ENCODE assay signal across 10 mouse cellular contexts in the genomic region with DNA sequence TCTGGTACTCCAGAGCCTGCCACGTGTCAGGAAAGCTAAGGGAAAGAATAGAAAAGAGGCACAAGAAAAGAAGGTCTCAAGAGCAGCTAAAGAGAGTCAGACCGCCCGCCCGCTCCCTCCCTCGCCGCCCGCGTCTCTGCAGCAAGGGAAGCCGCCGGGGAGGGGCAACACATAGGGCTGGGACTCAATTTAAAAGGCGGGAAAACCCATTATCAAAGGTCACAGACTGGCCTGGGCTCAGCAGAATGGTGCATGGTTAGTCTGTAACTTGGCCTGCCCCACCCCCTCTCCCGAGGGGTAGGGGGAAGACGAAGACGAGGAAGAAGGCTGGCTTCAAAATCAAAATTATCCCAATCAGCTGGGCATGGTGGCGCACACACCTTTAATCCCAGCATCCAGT. TPM values are rescaled to one million over a fixed set of nuclear protein-coding genes. Genes with fewer than 3 reads are reported as not detected.
DNase-seq lines count a peak whose midpoint lies in the region; ATAC-seq and TF ChIP-seq lines count a peak whose summit lies in the region.
"Had no signal": no experiment of that assay in that cellular context is flagged by ENCODE, and none has a peak within 500 bp of the region (broad histone marks: within the 10 kb centered on the region; RNA-seq: fewer than 3 reads in every experiment).

No protein-coding gene starts in this region.

- in situ Hi-C loops in ES-E14 (cut with MboI; ENCODE audit: low sequenced_read_pairs in 2 of 2, unreplicated experiment in 2 of 2): loop anchor here in 1 of 2 experiments (10.0 kb wide), 1 partner anchor 64 kb away; a partner anchor contains a TSS

- H3K27me3 ChIP-seq in heart, embryonic 15.5 days: no peaks in the 10 kb centered on the region
- no peaks in the 10 kb centered on the region for H3K27me3 ChIP-seq in embryonic facial prominence, embryonic 12.5 days
- H3K27me3 ChIP-seq in limb, embryonic 10.5 days (ENCODE audit: low read depth, poor library complexity, severe bottlenecking): no peaks in the 10 kb centered on the region
- H3K27me3 ChIP-seq: neural tube, embryonic 15.5 days had no signal

- H3K27ac ChIP-seq in heart, embryonic 15.5 days: no peak overlapping the region
- peak overlapping the region; percentile 72; the same call in 1 of the 2 replicates for H3K27ac ChIP-seq in ES-E14 (ENCODE audit: insufficient read depth, low read depth, low read length, poor library complexity, severe bottlenecking)
- no peak overlapping the region for H3K27ac ChIP-seq in embryonic facial prominence, embryonic 12.5 days
- peak overlapping the region; percentile 71 for H3K27ac ChIP-seq in limb, embryonic 10.5 days
- H3K27ac ChIP-seq: kidney, postnatal 0 days; neural tube, embryonic 15.5 days had no signal

- 37% methylated on average over 15 of the region's 15 CpGs for WGBS in heart, embryonic 15.5 days
- 16% methylated on average over 15 of the region's 15 CpGs for WGBS in embryonic facial prominence, embryonic 12.5 days
- 32% methylated on average over 15 of the region's 15 CpGs for whole genome bisulfite sequencing in limb, embryonic 10.5 days

- no peak for ATAC-seq in heart, embryonic 15.5 days (replicated peaks; ENCODE audit: insufficient number of reproducible peaks, insufficient read depth, low FRiP score, low read depth)
- ATAC-seq in embryonic facial prominence, embryonic 12.5 days (ENCODE audit: insufficient number of reproducible peaks, insufficient read depth, low FRiP score, low TSS enrichment): no peak

- H3K4me3 ChIP-seq in heart, embryonic 15.5 days: no peak overlapping the region
- H3K4me3 ChIP-seq in ES-E14 (ENCODE audit: insufficient read depth in 1 of 2, low read depth in 1 of 2, low read length in 2 of 2, poor library complexity in 1 of 2, severe bottlenecking in 1 of 2): peak overlapping the region; percentile 13 to 20; a peak in 3 of 4 replicates
- H3K4me3 ChIP-seq in embryonic facial prominence, embryonic 12.5 days: no peak overlapping the region
- H3K4me3 ChIP-seq in limb, embryonic 10.5 days: peak overlapping the region; percentile 20
- H3K4me3 ChIP-seq: neural tube, embryonic 15.5 days had no signal

- H3K4me2 ChIP-seq in heart, embryonic 15.5 days: peak overlapping the region; percentile 36
- H3K4me2 ChIP-seq in embryonic facial prominence, embryonic 12.5 days (replicated peaks): peak overlapping the region; percentile 28
- H3K4me2 ChIP-seq: neural tube, embryonic 15.5 days had no signal

- H3K4me1 ChIP-seq in heart, embryonic 15.5 days (replicated peaks): peaks cover 6% of the 10 kb centered on the region
- H3K4me1 ChIP-seq in ES-E14 (ENCODE audit: control insufficient read depth in 2 of 2, insufficient read depth in 2 of 2, low read length in 2 of 2, poor library complexity in 1 of 2): peaks cover 0 to 10% of the 10 kb centered on the region in 2 experiments; a peak in 2 of 4 replicates
- H3K4me1 ChIP-seq in embryonic facial prominence, embryonic 12.5 days: peaks cover 21% of the 10 kb centered on the region
- H3K4me1 ChIP-seq in limb, embryonic 10.5 days: peaks cover 35% of the 10 kb centered on the region
- H3K4me1 ChIP-seq: neural tube, embryonic 15.5 days had no signal

- no peak for DNase-seq in heart, adult 8-10 months (ENCODE audit: low spot score)
- no peak for DNase-seq in ES-E14 (ENCODE audit: low read depth, low spot score)
- peak; percentile 57 for DNase-seq in limb, embryonic 10.5 days (ENCODE audit: low spot score)
- DNase-seq in thymus, postnatal 0 days (ENCODE audit: low spot score): no peak
- DNase-seq in gastrocnemius, postnatal 4 days (ENCODE audit: low spot score in 2 of 2): no peak
- no peak for DNase-seq in cerebellum, postnatal 4 days (ENCODE audit: low spot score in 2 of 2)

- H3K36me3 ChIP-seq in heart, embryonic 15.5 days: no peaks in the 10 kb centered on the region
- H3K36me3 ChIP-seq in ES-E14 (ENCODE audit: control insufficient read depth, insufficient read depth, low read length, poor library complexity, severe bottlenecking): no peaks in the 10 kb centered on the region
- no peaks in the 10 kb centered on the region for H3K36me3 ChIP-seq in embryonic facial prominence, embryonic 12.5 days
- H3K36me3 ChIP-seq in limb, embryonic 10.5 days: no peaks in the 10 kb centered on the region
- H3K36me3 ChIP-seq: neural tube, embryonic 15.5 days had no signal

- no peak overlapping the region for H3K9ac ChIP-seq in heart, embryonic 15.5 days
- peak overlapping the region; percentile 83; the same call in 1 of the 2 replicates for H3K9ac ChIP-seq in ES-E14 (ENCODE audit: insufficient read depth, low read depth, low read length, poor library complexity, severe bottlenecking)
- H3K9ac ChIP-seq in embryonic facial prominence, embryonic 12.5 days: 0 out of 2 replicates have a peak overlapping the region, but pooled peaks have one; percentile 25
- H3K9ac ChIP-seq: neural tube, embryonic 15.5 days had no signal

- H3K9me3 ChIP-seq in heart, embryonic 15.5 days (replicated peaks): no peaks in the 10 kb centered on the region
- H3K9me3 ChIP-seq in ES-E14 (ENCODE audit: control insufficient read depth, insufficient read depth, low read depth, low read length): no peaks in the 10 kb centered on the region
- H3K9me3 ChIP-seq in embryonic facial prominence, embryonic 12.5 days: no peaks in the 10 kb centered on the region
- H3K9me3 ChIP-seq in limb, embryonic 10.5 days (replicated peaks): no peaks in the 10 kb centered on the region
- H3K9me3 ChIP-seq: neural tube, embryonic 15.5 days had no signal

TF ChIP-seq in ES-E14, 5 proteins besides CTCF, POLR2A, EP300 and RAD21:
- TF ChIP-seq MAFK (IDR thresholded peaks at IDR 0.05; ENCODE audit: insufficient read depth, low read depth, low read length) (no peak), CHD2 (IDR thresholded peaks at IDR 0.05; ENCODE audit: low read depth, low read length) (no peak), HCFC1 (IDR thresholded peaks at IDR 0.05; ENCODE audit: borderline replicate concordance, insufficient read depth, low read length) (no peak), ZC3H11A (IDR thresholded peaks at IDR 0.05; ENCODE audit: borderline replicate concordance, low read depth, low read length) (no peak), ZNF384 (IDR thresholded peaks at IDR 0.05; ENCODE audit: low read depth, low read length) (no peak)

RNA-seq across cellular contexts. Expression of a gene that starts 22.8 kb away (rescaled TPM):
- 2.9 and 4.2 TPM in 2 replicates for polyA plus RNA-seq in heart, embryonic 15.5 days (2015; fragmentation: Nextera tagmentation; extraction: Ambion mirVana)
- total RNA-seq in heart, adult 8-10 months (2022): 1 to 10 TPM; 1.4 to 4.2 (median 3.1) TPM
- total RNA-seq in ES-E14 (2012; rRNA removed): 13.7 and 19.9 TPM in 2 replicates
- polyA plus RNA-seq in embryonic facial prominence, embryonic 12.5 days (2016; fragmentation: Nextera tagmentation; extraction: Ambion mirVana): 2.5 and 3.5 TPM in 2 replicates
- polyA plus RNA-seq in limb, embryonic 10.5 days (2016; fragmentation: Nextera tagmentation; extraction: Ambion mirVana): 0.53 and 0.73 TPM in 2 replicates
- 1.5 and 2.1 TPM in 2 replicates for polyA plus RNA-seq in thymus, postnatal 0 days (2015; fragmentation: Nextera tagmentation; extraction: Ambion mirVana)
- total RNA-seq in gastrocnemius, postnatal 4 days (2021): 1 to 10 TPM; 4.3 to 4.6 TPM

RNA-seq across cellular contexts. Expression of a gene that starts 23.0 kb away (rescaled TPM):
- polyA plus RNA-seq in heart, embryonic 15.5 days (2015; fragmentation: Nextera tagmentation; extraction: Ambion mirVana): 7.3 and 8.9 TPM in 2 replicates
- 10 to 100 TPM; 14.9 to 19.6 (median 17.5) TPM for total RNA-seq in heart, adult 8-10 months (2022)
- total RNA-seq in ES-E14 (2012; rRNA removed): 8.7 and 16.1 TPM in 2 replicates
- polyA plus RNA-seq in embryonic facial prominence, embryonic 12.5 days (2016; fragmentation: Nextera tagmentation; extraction: Ambion mirVana): 3.1 and 3.9 TPM in 2 replicates
- polyA plus RNA-seq in limb, embryonic 10.5 days (2016; fragmentation: Nextera tagmentation; extraction: Ambion mirVana): 3.0 and 4.2 TPM in 2 replicates
- polyA plus RNA-seq in thymus, postnatal 0 days (2015; fragmentation: Nextera tagmentation; extraction: Ambion mirVana): 2.6 and 2.7 TPM in 2 replicates
- 10 to 100 TPM; 22.3 to 22.9 TPM for total RNA-seq in gastrocnemius, postnatal 4 days (2021)

RNA-seq across cellular contexts. Expression of a gene that starts 33.1 kb away (rescaled TPM):
- polyA plus RNA-seq in heart, embryonic 15.5 days (2015; fragmentation: Nextera tagmentation; extraction: Ambion mirVana): 0.54 and 0.99 TPM in 2 replicates
- total RNA-seq in heart, adult 8-10 months (2022): 1 to 10 TPM; 2.6 to 4.3 (median 2.9) TPM
- total RNA-seq in ES-E14 (2012; rRNA removed): 8.6 and 11.7 TPM in 2 replicates
- 0.50 TPM in 2 replicates for polyA plus RNA-seq in embryonic facial prominence, embryonic 12.5 days (2016; fragmentation: Nextera tagmentation; extraction: Ambion mirVana)
- polyA plus RNA-seq in limb, embryonic 10.5 days (2016; fragmentation: Nextera tagmentation; extraction: Ambion mirVana): 0.20 and 0.45 TPM in 2 replicates
- polyA plus RNA-seq in thymus, postnatal 0 days (2015; fragmentation: Nextera tagmentation; extraction: Ambion mirVana): 0.31 and 0.49 TPM in 2 replicates
- 1 to 10 TPM; 1.0 to 2.9 TPM for total RNA-seq in gastrocnemius, postnatal 4 days (2021)

RNA-seq across cellular contexts. Expression of a gene that starts 36.8 kb away (rescaled TPM):
- polyA plus RNA-seq in heart, embryonic 15.5 days (2015; fragmentation: Nextera tagmentation; extraction: Ambion mirVana): 47.1 and 54.8 TPM in 2 replicates
- 10 to 100 TPM; 27.2 to 40.0 (median 28.7) TPM for total RNA-seq in heart, adult 8-10 months (2022)
- total RNA-seq in ES-E14 (2012; rRNA removed): 265 and 282 TPM in 2 replicates
- 134 and 147 TPM in 2 replicates for polyA plus RNA-seq in embryonic facial prominence, embryonic 12.5 days (2016; fragmentation: Nextera tagmentation; extraction: Ambion mirVana)
- 149 and 151 TPM in 2 replicates for polyA plus RNA-seq in limb, embryonic 10.5 days (2016; fragmentation: Nextera tagmentation; extraction: Ambion mirVana)
- 60.2 and 69.1 TPM in 2 replicates for polyA plus RNA-seq in thymus, postnatal 0 days (2015; fragmentation: Nextera tagmentation; extraction: Ambion mirVana)
- 10 to 100 TPM; 43.5 to 45.9 TPM for total RNA-seq in gastrocnemius, postnatal 4 days (2021)

RNA-seq across cellular contexts. Expression of a gene that starts 39.8 kb away (rescaled TPM):
- 10.9 and 18.3 TPM in 2 replicates for polyA plus RNA-seq in heart, embryonic 15.5 days (2015; fragmentation: Nextera tagmentation; extraction: Ambion mirVana)
- total RNA-seq in heart, adult 8-10 months (2022): 10 to 100 TPM; 28.5 to 35.7 (median 32.9) TPM
- 71.9 and 74.2 TPM in 2 replicates for total RNA-seq in ES-E14 (2012; rRNA removed)
- 27.9 and 32.7 TPM in 2 replicates for polyA plus RNA-seq in embryonic facial prominence, embryonic 12.5 days (2016; fragmentation: Nextera tagmentation; extraction: Ambion mirVana)
- polyA plus RNA-seq in limb, embryonic 10.5 days (2016; fragmentation: Nextera tagmentation; extraction: Ambion mirVana): 41.8 and 47.0 TPM in 2 replicates
- 20.6 and 22.4 TPM in 2 replicates for polyA plus RNA-seq in thymus, postnatal 0 days (2015; fragmentation: Nextera tagmentation; extraction: Ambion mirVana)
- 10 to 100 TPM; 66.4 to 72.2 TPM for total RNA-seq in gastrocnemius, postnatal 4 days (2021)

Comparison
In these comparisons a context has a peak if more than half of its experiments do, and no peak if none do; other contexts are left out.
1. H3K27ac ChIP-seq: peak in ES-E14 (single experiment) and limb, embryonic 10.5 days (single experiment); none in heart, embryonic 15.5 days (single experiment) and embryonic facial prominence, embryonic 12.5 days (single experiment).
2. H3K4me3 ChIP-seq: peak in ES-E14 (2 of 2) and limb, embryonic 10.5 days (single experiment); none in heart, embryonic 15.5 days (single experiment) and embryonic facial prominence, embryonic 12.5 days (single experiment).